Mouse (Mus musculus) heart, postnatal 36 days (tissue): ENCODE data around the gene Nkiras2. TPM values are rescaled to one million over a fixed set of nuclear protein-coding genes. Genes with fewer than 3 reads are reported as not detected.
A peak's percentile ranks its signal among the peaks of the same experiment; 100 is the strongest.
"Not testable (repeated sequence)": the region's sequence is repeated elsewhere in the genome, so short reads cannot be mapped to it uniquely, and the experiment has no call there.

ENCODE experiments used
- DNase-seq, 2 experiments: peaks; one replicate each; pipeline ENCODE4 v3.0.0; 2021 to 2022
- intact Hi-C: fragments of 180-260 bp; cut with DNase I; formaldehyde crosslinking; loops from one replicate; pipeline ENCODE4 v1.15.1; 2025
- total RNA-seq, 2 experiments: library from RNA; stranded (reverse); gene quantifications; 2 replicates each; pipeline ENCODE4 v1.2.3; 2021

Gene Nkiras2
- total RNA-seq, 2 experiments from 2014 or later, result 57.2 to 59.2 TPM

GRCm38 (mm10) chr11:100625754-100626700 is 7.0 kb downstream of the Nkiras2 start:
- no peak for DNase-seq
- intact Hi-C loops, result loop anchor here (2.0 to 5.0 kb wide), 3 partner anchors 69 to 136 kb away; partner anchors contain the start of gene Hcrt

GRCm38 (mm10) chr11:100626701-100627195 is 7.7 kb downstream of the Nkiras2 start:
- intact Hi-C loops, result loop anchor here (2.0 to 5.0 kb wide), 3 partner anchors 68 to 136 kb away; partner anchors contain the start of gene Hcrt
- peak; percentile 76 to 77 for DNase-seq

GRCm38 (mm10) chr11:100628056-100628455 is 9.0 kb downstream of the Nkiras2 start:
- no peak for DNase-seq
- intact Hi-C loops, result loop anchor here (1.0 to 5.0 kb wide), 2 partner anchors 26 to 134 kb away; partner anchors contain the start of gene Hcrt

- intact Hi-C loops, result loop anchor here (1.0 to 5.0 kb wide), 2 partner anchors 25 to 133 kb away; partner anchors contain the start of gene Hcrt
- no peak for DNase-seq
These were observed 9.9 kb downstream of the Nkiras2 start for GRCm38 (mm10) chr11:100628862-100629352.

GRCm38 (mm10) chr11:100634530-100634929 is 15.5 kb downstream of the Nkiras2 start:
- DNase-seq, result no peak
- intact Hi-C loops, result no loop called here

- intact Hi-C loops, result no loop called here
- DNase-seq, result peak; percentile 21 to 28
These were observed 21.3 kb downstream of the Nkiras2 start for GRCm38 (mm10) chr11:100640159-100640906.

- DNase-seq, result no peak
- intact Hi-C loops, result no loop called here
These were observed 24.9 kb downstream of the Nkiras2 start for GRCm38 (mm10) chr11:100643612-100644575.

- DNase-seq, result peak in 1 of 2 experiments; percentile 39
- intact Hi-C loops, result no loop called here
These were observed 27.2 kb downstream of the Nkiras2 start for GRCm38 (mm10) chr11:100646265-100646664.

GRCm38 (mm10) chr11:100648405-100648804 is 29.4 kb downstream of the Nkiras2 start:
- intact Hi-C loops, result no loop called here
- no peak for DNase-seq

GRCm38 (mm10) chr11:100651205-100651604 is 32.2 kb downstream of the Nkiras2 start:
- intact Hi-C loops, result no loop called here
- DNase-seq, result no peak

GRCm38 (mm10) chr11:100651748-100652147 is 32.7 kb downstream of the Nkiras2 start:
- intact Hi-C loops, result no loop called here
- DNase-seq, result no peak

- intact Hi-C loops, DNase-seq: not testable (repeated sequence)
These were observed 36.5 kb downstream of the Nkiras2 start for GRCm38 (mm10) chr11:100655589-100655988.

- intact Hi-C loops, result no loop called here
These were observed 37.4 kb downstream of the Nkiras2 start for GRCm38 (mm10) chr11:100656458-100656857.

GRCm38 (mm10) chr11:100659806-100660205 is 40.8 kb downstream of the Nkiras2 start:
- intact Hi-C loops, result no loop called here
- DNase-seq, result no peak

More at GRCm38 (mm10) chr11:100656458-100656857, 37.4 kb downstream of the Nkiras2 start:
- DNase-seq, result no peak

GRCm38 (mm10) chr11:100671049-100671448 is 52.0 kb downstream of the Nkiras2 start:
- intact Hi-C loops, result no loop called here
- no peak for DNase-seq

- DNase-seq, result peak; percentile 12 to 29
- intact Hi-C loops, result no loop called here
These were observed 52.9 kb downstream of the Nkiras2 start for GRCm38 (mm10) chr11:100671956-100672355.

- intact Hi-C loops, result no loop called here
These were observed 54.1 kb downstream of the Nkiras2 start for GRCm38 (mm10) chr11:100673169-100673568.

More at GRCm38 (mm10) chr11:100673169-100673568, 54.1 kb downstream of the Nkiras2 start:
- DNase-seq, result peak; percentile 56 to 58
